Mouse (Mus musculus) ovary, postnatal 36 days (tissue): ENCODE data around the gene AC140267.1.

Experiments used
- DNase-seq: peaks from one replicate; pipeline ENCODE4 v3.0.0; 2022; ENCODE audit warnings: low spot score, mixed read lengths

The AC140267.1 gene

GRCm38 (mm10) chr15:80235535-80235934 lies at the start of gene AC140267.1:
TSS of gene AC140267.1 (plus strand) at chr15:80235835.
- DNase-seq, result no peak

GRCm38 (mm10) chr15:80188927-80189326 lies 46.7 kb upstream of the AC140267.1 start:
- DNase-seq, result no peak

- no peak for DNase-seq
Measured at GRCm38 (mm10) chr15:80190075-80190474, 45.6 kb upstream of the AC140267.1 start.

- DNase-seq, result no peak
Measured at GRCm38 (mm10) chr15:80191585-80192245, 43.9 kb upstream of the AC140267.1 start.

- DNase-seq, result no peak
Measured at GRCm38 (mm10) chr15:80192246-80192585, 43.4 kb upstream of the AC140267.1 start.

- no peak for DNase-seq
Measured at GRCm38 (mm10) chr15:80192847-80193246, 42.8 kb upstream of the AC140267.1 start.

- no peak for DNase-seq
Measured at GRCm38 (mm10) chr15:80199556-80199955, 36.1 kb upstream of the AC140267.1 start.

- DNase-seq, result no peak
Measured at GRCm38 (mm10) chr15:80202111-80202775, 33.4 kb upstream of the AC140267.1 start.

GRCm38 (mm10) chr15:80203406-80203805 lies 32.2 kb upstream of the AC140267.1 start:
- DNase-seq, result peak; percentile 15

GRCm38 (mm10) chr15:80206057-80206565 lies 29.5 kb upstream of the AC140267.1 start:
- DNase-seq, result no peak

- DNase-seq, result no peak
Measured at GRCm38 (mm10) chr15:80208446-80208845, 27.2 kb upstream of the AC140267.1 start.

- no peak for DNase-seq
Measured at GRCm38 (mm10) chr15:80213688-80214087, 21.9 kb upstream of the AC140267.1 start.

GRCm38 (mm10) chr15:80215716-80216479 lies 19.7 kb upstream of the AC140267.1 start:
- DNase-seq, result no peak

GRCm38 (mm10) chr15:80216480-80216820 lies 19.2 kb upstream of the AC140267.1 start:
- DNase-seq, result no peak

GRCm38 (mm10) chr15:80217476-80217875 lies 18.2 kb upstream of the AC140267.1 start:
- DNase-seq, result no peak

- no peak for DNase-seq
Measured at GRCm38 (mm10) chr15:80219211-80219610, 16.4 kb upstream of the AC140267.1 start.

- no peak for DNase-seq
Measured at GRCm38 (mm10) chr15:80219705-80220657, 15.7 kb upstream of the AC140267.1 start.

GRCm38 (mm10) chr15:80221031-80221430 lies 14.6 kb upstream of the AC140267.1 start:
- no peak for DNase-seq

- no peak for DNase-seq
Measured at GRCm38 (mm10) chr15:80223751-80224150, 11.9 kb upstream of the AC140267.1 start.

- peak; percentile 78 for DNase-seq
Measured at GRCm38 (mm10) chr15:80225208-80225607, 10.4 kb upstream of the AC140267.1 start.

- no peak for DNase-seq
Measured at GRCm38 (mm10) chr15:80225796-80226195, 9.8 kb upstream of the AC140267.1 start.
